Mouse (Mus musculus): ENCODE data around the gene Ppp3ca. TPM values are rescaled to one million over a fixed set of nuclear protein-coding genes. Genes with fewer than 3 reads are reported as not detected.

The Ppp3ca gene
- polyA plus RNA-seq, 2 experiments = 3.9 to 7.4 TPM

- no peak overlapping the region for H3K9ac ChIP-seq (replicated peaks)
- no peaks in the 10 kb centered on the region for H3K36me3 ChIP-seq (replicated peaks; ENCODE audit: control insufficient read depth, insufficient read depth, low read depth)
- H3K4me3 ChIP-seq (ENCODE audit: insufficient read depth in 1 of 2, low read depth in 2 of 2, low read length in 2 of 2) = no peak overlapping the region
- H3K4me1 ChIP-seq (replicated peaks; ENCODE audit: control insufficient read depth in 2 of 2, insufficient read depth in 2 of 2, low read length in 1 of 2) = peaks cover 0 to 28% of the 10 kb centered on the region in 2 experiments; a peak in 2 of 4 replicates
- peak overlapping the region; percentile 11; the same call in 1 of the 2 replicates for H3K4me2 ChIP-seq (ENCODE audit: low read depth)
- H3K27ac ChIP-seq = no peak overlapping the region
- no peaks in the 10 kb centered on the region for H3K27me3 ChIP-seq (ENCODE audit: control insufficient read depth, insufficient read depth, low read length)
- DNase-seq (ENCODE audit: low read depth in 3 of 3, low spot score in 3 of 3) = peak; percentile 20 to 36 (median 20)
- TF ChIP-seq CTCF (IDR thresholded peaks at IDR 0.05; ENCODE audit: low read depth) (no peak), EP300 (IDR thresholded peaks at IDR 0.05; ENCODE audit: low read depth) (peak; percentile 42; the same call in 1 of the 2 replicates)
- ATAC-seq (ENCODE audit: insufficient read depth) = peak; percentile 41; the same call in 1 of the 2 replicates
- no peaks in the 10 kb centered on the region for H3K9me3 ChIP-seq (ENCODE audit: control insufficient read depth, low read length)
- WGBS (ENCODE audit: insufficient replicate concordance) = 20% methylated on average over 17 of the region's 17 CpGs
Measured at GRCm38 (mm10) chr3:136836319-136837193, 166.6 kb downstream of the Ppp3ca start.

GRCm38 (mm10) chr3:136837589-136837988 lies 167.7 kb downstream of the Ppp3ca start:
- Histone ChIP-seq H3K4me1 (replicated peaks; ENCODE audit: control insufficient read depth in 2 of 2, insufficient read depth in 2 of 2, low read length in 1 of 2) (peaks cover 0 to 28% of the 10 kb centered on the region in 2 experiments; a peak in 2 of 4 replicates), H3K9me3 (ENCODE audit: control insufficient read depth, low read length) (no peaks in the 10 kb centered on the region), H3K27me3 (ENCODE audit: control insufficient read depth, insufficient read depth, low read length) (no peaks in the 10 kb centered on the region), H3K4me3 (ENCODE audit: insufficient read depth in 1 of 2, low read depth in 2 of 2, low read length in 2 of 2) (no peak overlapping the region), H3K9ac (replicated peaks) (no peak overlapping the region), H3K36me3 (replicated peaks; ENCODE audit: control insufficient read depth, insufficient read depth, low read depth) (no peaks in the 10 kb centered on the region), H3K4me2 (ENCODE audit: low read depth) (no peak overlapping the region), H3K27ac (no peak overlapping the region)
- no peak for TF ChIP-seq EP300 (IDR thresholded peaks at IDR 0.05; ENCODE audit: low read depth)
- peak; percentile 71 for TF ChIP-seq CTCF (IDR thresholded peaks at IDR 0.05; ENCODE audit: low read depth)
- DNase-seq (ENCODE audit: low read depth in 3 of 3, low spot score in 3 of 3) (peak in 2 of 3 experiments; percentile 16 to 35), ATAC-seq (ENCODE audit: insufficient read depth) (0 out of 2 replicates have a peak, but pooled peaks have one; percentile 41)
- 52% methylated on average over 3 of the region's 3 CpGs for WGBS (ENCODE audit: insufficient replicate concordance)

GRCm38 (mm10) chr3:136841282-136841681 lies 171.4 kb downstream of the Ppp3ca start:
- Histone ChIP-seq H3K9ac (replicated peaks) (no peak overlapping the region), H3K4me1 (replicated peaks; ENCODE audit: control insufficient read depth in 2 of 2, insufficient read depth in 2 of 2, low read length in 1 of 2) (peaks cover 0 to 9% of the 10 kb centered on the region in 2 experiments; a peak in 2 of 4 replicates), H3K27me3 (ENCODE audit: control insufficient read depth, insufficient read depth, low read length) (no peaks in the 10 kb centered on the region), H3K27ac (no peak overlapping the region), H3K36me3 (replicated peaks; ENCODE audit: control insufficient read depth, insufficient read depth, low read depth) (no peaks in the 10 kb centered on the region), H3K9me3 (ENCODE audit: control insufficient read depth, low read length) (no peaks in the 10 kb centered on the region), H3K4me2 (ENCODE audit: low read depth) (no peak overlapping the region), H3K4me3 (ENCODE audit: insufficient read depth in 1 of 2, low read depth in 2 of 2, low read length in 2 of 2) (no peak overlapping the region)
- ATAC-seq (ENCODE audit: insufficient read depth) (no peak), DNase-seq (ENCODE audit: low read depth in 3 of 3, low spot score in 3 of 3) (no peak)
- TF ChIP-seq EP300 (IDR thresholded peaks at IDR 0.05; ENCODE audit: low read depth) (no peak), CTCF (IDR thresholded peaks at IDR 0.05; ENCODE audit: low read depth) (no peak)
- WGBS (ENCODE audit: insufficient replicate concordance) = 54% methylated on average over 3 of the region's 3 CpGs

- ATAC-seq (ENCODE audit: insufficient read depth) (no peak), DNase-seq (ENCODE audit: low read depth in 3 of 3, low spot score in 3 of 3) (no peak)
- H3K4me3 ChIP-seq (ENCODE audit: insufficient read depth in 1 of 2, low read depth in 2 of 2, low read length in 2 of 2) = no peak overlapping the region
- no peaks in the 10 kb centered on the region for H3K9me3 ChIP-seq (ENCODE audit: control insufficient read depth, low read length)
- TF ChIP-seq CTCF (IDR thresholded peaks at IDR 0.05; ENCODE audit: low read depth) = no peak
- TF ChIP-seq EP300 (IDR thresholded peaks at IDR 0.05; ENCODE audit: low read depth) = no peak
- no peak overlapping the region for H3K4me2 ChIP-seq (ENCODE audit: low read depth)
- no peaks in the 10 kb centered on the region for H3K27me3 ChIP-seq (ENCODE audit: control insufficient read depth, insufficient read depth, low read length)
- no peaks in the 10 kb centered on the region for H3K36me3 ChIP-seq (replicated peaks; ENCODE audit: control insufficient read depth, insufficient read depth, low read depth)
- no peak overlapping the region for H3K27ac ChIP-seq
- WGBS (ENCODE audit: insufficient replicate concordance) = 60% methylated on average over 1 of the region's 1 CpGs
- H3K9ac ChIP-seq (replicated peaks) = no peak overlapping the region
- no peaks in the 10 kb centered on the region; a peak in 1 of 4 replicates for H3K4me1 ChIP-seq (replicated peaks; ENCODE audit: control insufficient read depth in 2 of 2, insufficient read depth in 2 of 2, low read length in 1 of 2)
Measured at GRCm38 (mm10) chr3:136842384-136842783, 172.5 kb downstream of the Ppp3ca start.

GRCm38 (mm10) chr3:136843811-136844491 lies 174.0 kb downstream of the Ppp3ca start:
- 64% methylated on average over 7 of the region's 7 CpGs for WGBS (ENCODE audit: insufficient replicate concordance)
- H3K27me3 ChIP-seq (ENCODE audit: control insufficient read depth, insufficient read depth, low read length) = no peaks in the 10 kb centered on the region
- no peaks in the 10 kb centered on the region for H3K36me3 ChIP-seq (replicated peaks; ENCODE audit: control insufficient read depth, insufficient read depth, low read depth)
- no peaks in the 10 kb centered on the region for H3K4me1 ChIP-seq (replicated peaks; ENCODE audit: control insufficient read depth in 2 of 2, insufficient read depth in 2 of 2, low read length in 1 of 2)
- TF ChIP-seq EP300 (IDR thresholded peaks at IDR 0.05; ENCODE audit: low read depth) = no peak
- no peak for TF ChIP-seq CTCF (IDR thresholded peaks at IDR 0.05; ENCODE audit: low read depth)
- H3K4me2 ChIP-seq (ENCODE audit: low read depth) = no peak overlapping the region
- no peak overlapping the region for H3K27ac ChIP-seq
- no peak overlapping the region for H3K4me3 ChIP-seq (ENCODE audit: insufficient read depth in 1 of 2, low read depth in 2 of 2, low read length in 2 of 2)
- ATAC-seq (ENCODE audit: insufficient read depth) (no peak), DNase-seq (ENCODE audit: low read depth in 3 of 3, low spot score in 3 of 3) (no peak)
- H3K9me3 ChIP-seq (ENCODE audit: control insufficient read depth, low read length) = no peaks in the 10 kb centered on the region
- no peak overlapping the region for H3K9ac ChIP-seq (replicated peaks)

Data from liver, embryonic 14.5 days (tissue).